Mouse (Mus musculus): ENCODE results near the gene Catsperd. TPM values are rescaled to one million over a fixed set of nuclear protein-coding genes. Genes with fewer than 3 reads are reported as not detected.
A peak's percentile ranks its signal among the peaks of the same experiment; 100 is the strongest.

The Catsperd gene
- polyA plus RNA-seq, 1 experiment, result 1.2 TPM

DNA sequence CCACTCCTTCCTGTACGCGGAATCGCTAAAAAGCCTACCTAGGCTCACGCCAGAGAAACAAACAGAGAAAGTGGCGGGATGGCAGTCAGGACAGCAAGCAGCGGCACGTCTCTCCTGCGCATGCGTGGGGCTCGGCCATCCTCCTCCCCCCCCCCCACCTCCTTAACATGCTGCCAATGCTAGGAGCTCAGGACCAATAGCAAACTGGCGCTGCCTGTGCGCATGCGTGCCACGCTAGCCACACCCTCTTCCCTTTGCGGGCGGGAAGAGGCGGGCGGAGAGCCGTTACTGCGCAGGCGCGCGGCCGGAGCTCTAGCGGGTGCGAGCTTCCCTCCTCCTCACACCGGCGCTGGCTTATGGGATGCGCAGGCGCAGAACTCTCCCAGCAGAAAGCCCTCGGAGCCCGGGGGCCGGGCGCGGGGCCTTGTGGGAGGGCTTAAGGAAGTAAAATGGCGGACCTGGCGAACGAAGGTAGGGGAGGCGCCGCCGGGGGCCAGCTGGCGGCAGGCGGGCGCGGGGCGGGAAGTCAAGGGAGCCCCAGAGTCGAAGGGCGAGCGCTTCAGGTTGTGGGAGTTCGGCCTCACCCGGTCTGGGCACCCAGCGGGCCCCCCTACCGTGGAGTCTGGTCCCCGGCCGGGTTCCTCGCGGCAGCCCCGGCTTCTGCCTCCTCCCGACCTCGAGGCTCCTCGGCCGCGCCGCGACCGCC, 45.2 kb downstream of the Catsperd start, which contains the start of gene Ranbp3:
Ranbp3 (plus strand) TSS at position 354 of the 706 bp plus-strand sequence.
- Histone ChIP-seq H3K4me1 (ENCODE audit: control insufficient read depth, insufficient read depth, low read length) (peaks cover 14% of the 10 kb centered on the region; the same call in 1 of the 2 replicates), H3K27ac (ENCODE audit: insufficient read depth, low read length) (peak within 1 kb of the TSS; percentile 74), H3K4me3 (replicated peaks; ENCODE audit: insufficient read depth, low read depth, low read length) (peak within 1 kb of the TSS; percentile 91), H3K27me3 (ENCODE audit: control insufficient read depth, insufficient read depth, low read length) (no peaks in the 10 kb centered on the region)
- peak; percentile 99 to 100 for DNase-seq
- under 1% methylated on average over 65 of the region's 66 CpGs for WGBS
- TF ChIP-seq POLR2A (IDR thresholded peaks at IDR 0.05; ENCODE audit: borderline replicate concordance, insufficient read depth, low read length) (peak; percentile 98), CTCF (IDR thresholded peaks at IDR 0.05; ENCODE audit: borderline replicate concordance, insufficient read depth, low read depth, low read length) (no peak)

DNA sequence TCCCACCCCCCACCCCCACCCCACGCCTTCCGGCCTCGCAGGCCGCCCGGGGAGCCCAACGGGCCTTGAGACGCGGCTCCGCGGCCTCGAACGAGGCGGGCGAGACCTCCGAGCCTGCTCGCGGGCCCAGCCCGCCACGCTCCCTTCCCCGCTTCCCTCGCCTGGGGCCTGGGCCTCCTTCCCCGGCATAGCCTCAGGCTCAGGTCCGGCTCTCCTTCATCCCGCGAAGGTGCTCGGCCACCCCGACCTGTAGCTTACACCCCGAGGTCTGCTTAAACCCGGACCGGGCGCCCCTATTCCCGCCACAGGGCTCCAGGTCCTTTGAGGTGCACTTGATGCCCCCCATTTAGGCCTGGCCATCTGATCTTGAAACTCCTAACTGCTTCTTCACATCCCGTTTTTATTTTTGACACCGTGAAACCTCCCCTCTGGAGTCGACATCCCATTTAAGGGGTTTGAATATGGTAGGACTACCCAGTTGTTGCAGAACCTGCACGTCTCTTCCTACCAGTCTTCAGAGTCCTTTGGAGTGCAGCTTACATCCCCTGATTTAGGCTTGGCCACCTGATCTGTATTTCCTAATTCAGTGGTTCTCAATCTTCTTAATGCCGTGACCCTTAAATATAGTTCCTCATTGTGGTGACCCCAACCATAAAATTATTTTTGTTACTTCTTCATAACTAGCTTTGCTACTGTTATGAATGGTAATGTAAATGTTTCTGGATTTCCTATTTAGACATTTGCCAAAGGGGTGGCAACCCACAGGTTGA, 45.9 kb downstream of the Catsperd start:
- Histone ChIP-seq H3K27ac (ENCODE audit: insufficient read depth, low read length) (peak overlapping the region; percentile 61; the same call in 1 of the 2 replicates), H3K4me1 (ENCODE audit: control insufficient read depth, insufficient read depth, low read length) (peaks cover 14% of the 10 kb centered on the region; the same call in 1 of the 2 replicates), H3K27me3 (ENCODE audit: control insufficient read depth, insufficient read depth, low read length) (no peaks in the 10 kb centered on the region), H3K4me3 (replicated peaks; ENCODE audit: insufficient read depth, low read depth, low read length) (peak overlapping the region; percentile 91)
- DNase-seq, result peak in 1 of 2 experiments; percentile 40
- WGBS, result under 1% methylated on average over 37 of the region's 37 CpGs
- TF ChIP-seq CTCF (IDR thresholded peaks at IDR 0.05; ENCODE audit: borderline replicate concordance, insufficient read depth, low read depth, low read length), result no peak
- no peak for TF ChIP-seq POLR2A (IDR thresholded peaks at IDR 0.05; ENCODE audit: borderline replicate concordance, insufficient read depth, low read length)

DNA sequence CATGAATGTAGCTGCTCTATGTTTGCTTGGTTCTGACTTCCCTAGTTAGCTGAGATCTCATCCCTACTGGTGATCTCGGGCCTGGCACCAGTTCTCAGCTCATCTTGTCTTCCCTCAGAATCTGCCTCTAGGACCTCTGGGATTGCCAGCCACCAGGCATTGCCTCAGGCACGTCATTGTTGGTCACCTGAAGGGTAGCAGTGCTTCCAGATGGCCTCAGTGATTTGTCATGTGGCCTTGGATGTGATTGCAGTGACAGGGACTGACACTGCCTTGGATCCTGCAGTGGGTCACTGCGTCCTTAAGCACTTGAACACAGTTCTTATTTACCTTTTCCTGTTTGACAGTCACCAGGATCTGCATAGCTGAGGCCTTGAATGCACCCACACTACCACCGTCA, 53.8 kb downstream of the Catsperd start:
- Histone ChIP-seq H3K4me1 (ENCODE audit: control insufficient read depth, insufficient read depth, low read length) (peaks cover 58% of the 10 kb centered on the region), H3K27ac (ENCODE audit: insufficient read depth, low read length) (no peak overlapping the region), H3K27me3 (ENCODE audit: control insufficient read depth, insufficient read depth, low read length) (no peaks in the 10 kb centered on the region), H3K4me3 (replicated peaks; ENCODE audit: insufficient read depth, low read depth, low read length) (no peak overlapping the region)
- 13% methylated on average over 4 of the region's 4 CpGs for WGBS
- no peak for TF ChIP-seq CTCF (IDR thresholded peaks at IDR 0.05; ENCODE audit: borderline replicate concordance, insufficient read depth, low read depth, low read length)
- no peak for TF ChIP-seq POLR2A (IDR thresholded peaks at IDR 0.05; ENCODE audit: borderline replicate concordance, insufficient read depth, low read length)
- peak in 1 of 2 experiments; percentile 54 for DNase-seq

DNA sequence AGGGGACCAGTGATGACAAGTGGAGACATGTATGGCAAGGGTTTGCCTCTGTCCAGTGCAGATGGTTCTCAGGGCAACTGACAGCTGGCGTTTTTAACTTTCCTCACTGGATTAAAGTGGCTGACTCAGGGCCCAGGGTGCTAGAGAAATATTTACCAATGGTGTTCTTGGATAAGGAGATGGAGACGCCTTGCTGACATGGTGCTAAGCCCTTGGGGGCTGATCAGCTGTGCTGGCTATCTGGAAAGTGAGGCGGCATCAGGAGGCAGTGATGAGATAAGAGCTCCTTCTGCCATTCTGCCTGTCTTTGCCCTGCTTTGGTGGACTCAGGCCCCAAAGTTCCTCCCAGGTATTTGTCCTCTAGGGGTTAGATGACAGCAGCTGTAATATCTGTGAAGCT, 54.9 kb downstream of the Catsperd start:
- Histone ChIP-seq H3K27me3 (ENCODE audit: control insufficient read depth, insufficient read depth, low read length) (no peaks in the 10 kb centered on the region), H3K4me1 (ENCODE audit: control insufficient read depth, insufficient read depth, low read length) (peaks cover 59% of the 10 kb centered on the region), H3K27ac (ENCODE audit: insufficient read depth, low read length) (peak overlapping the region; percentile 47; the same call in 1 of the 2 replicates), H3K4me3 (replicated peaks; ENCODE audit: insufficient read depth, low read depth, low read length) (no peak overlapping the region)
- no peak for DNase-seq
- TF ChIP-seq POLR2A (IDR thresholded peaks at IDR 0.05; ENCODE audit: borderline replicate concordance, insufficient read depth, low read length) (no peak), CTCF (IDR thresholded peaks at IDR 0.05; ENCODE audit: borderline replicate concordance, insufficient read depth, low read depth, low read length) (no peak)
- WGBS, result 47% methylated on average over 3 of the region's 3 CpGs

DNA sequence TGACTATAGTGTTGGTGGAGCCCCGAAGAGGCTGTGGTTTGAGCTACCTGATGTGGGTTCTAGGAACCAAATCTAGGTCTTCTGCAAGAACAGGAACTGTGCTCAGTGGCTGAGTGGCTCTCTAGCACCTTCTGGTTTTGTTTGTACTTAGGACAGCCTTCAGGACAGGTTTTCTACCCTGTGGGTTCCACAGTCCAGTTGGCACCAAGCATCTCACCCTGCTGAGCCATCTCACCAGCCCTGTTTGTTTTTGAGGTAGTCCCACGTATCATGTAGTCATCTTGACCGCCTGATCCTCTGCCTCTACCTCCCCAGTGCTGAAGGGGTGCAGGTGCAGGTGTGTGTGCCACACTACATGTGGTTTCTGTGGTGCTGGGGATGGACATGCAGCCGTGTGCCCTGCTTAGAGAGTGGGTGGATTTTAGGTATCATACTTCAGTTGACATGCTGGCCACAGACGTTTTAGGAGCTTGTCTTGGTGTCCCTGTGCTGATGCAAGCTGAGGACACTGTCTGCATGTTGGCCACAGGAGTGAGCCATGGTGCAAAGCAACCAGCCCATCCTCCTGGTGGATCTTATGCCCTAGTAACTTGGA, 55.7 kb downstream of the Catsperd start:
- Histone ChIP-seq H3K27me3 (ENCODE audit: control insufficient read depth, insufficient read depth, low read length) (no peaks in the 10 kb centered on the region), H3K4me3 (replicated peaks; ENCODE audit: insufficient read depth, low read depth, low read length) (no peak overlapping the region), H3K4me1 (ENCODE audit: control insufficient read depth, insufficient read depth, low read length) (peaks cover 59% of the 10 kb centered on the region), H3K27ac (ENCODE audit: insufficient read depth, low read length) (peak overlapping the region; percentile 48; the same call in 1 of the 2 replicates)
- WGBS, result 22% methylated on average over 5 of the region's 5 CpGs
- no peak for TF ChIP-seq POLR2A (IDR thresholded peaks at IDR 0.05; ENCODE audit: borderline replicate concordance, insufficient read depth, low read length)
- no peak for TF ChIP-seq CTCF (IDR thresholded peaks at IDR 0.05; ENCODE audit: borderline replicate concordance, insufficient read depth, low read depth, low read length)
- DNase-seq, result peak in 1 of 2 experiments; percentile 56

DNA sequence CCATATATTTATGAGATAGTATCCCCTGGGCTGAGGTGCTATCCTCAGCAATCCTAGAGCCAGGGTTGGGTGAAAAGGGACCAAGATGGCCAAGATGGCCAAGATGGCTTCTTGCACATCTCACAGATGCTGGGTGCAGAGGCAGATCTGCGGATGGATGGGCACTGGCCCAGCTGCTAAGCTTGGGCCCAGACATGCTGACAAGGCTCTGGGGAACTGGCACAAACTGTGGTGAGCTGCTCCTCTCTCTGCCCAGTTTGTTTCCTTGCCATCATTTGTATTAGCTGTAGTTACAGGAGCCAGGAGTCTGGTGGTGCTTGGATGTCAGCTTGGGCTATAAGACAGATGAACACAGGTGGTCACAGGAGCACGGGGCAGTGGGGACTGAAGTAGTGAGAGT, 56.7 kb downstream of the Catsperd start:
- no peaks in the 10 kb centered on the region for H3K27me3 ChIP-seq (ENCODE audit: control insufficient read depth, insufficient read depth, low read length)
- DNase-seq, result peak in 1 of 2 experiments; percentile 40
- H3K4me3 ChIP-seq (replicated peaks; ENCODE audit: insufficient read depth, low read depth, low read length), result no peak overlapping the region
- WGBS, result 6% methylated on average over 2 of the region's 2 CpGs
- H3K27ac ChIP-seq (ENCODE audit: insufficient read depth, low read length), result peak overlapping the region; percentile 48; the same call in 1 of the 2 replicates
- TF ChIP-seq CTCF (IDR thresholded peaks at IDR 0.05; ENCODE audit: borderline replicate concordance, insufficient read depth, low read depth, low read length) (no peak), POLR2A (IDR thresholded peaks at IDR 0.05; ENCODE audit: borderline replicate concordance, insufficient read depth, low read length) (no peak)
- peaks cover 59% of the 10 kb centered on the region for H3K4me1 ChIP-seq (ENCODE audit: control insufficient read depth, insufficient read depth, low read length)

DNA sequence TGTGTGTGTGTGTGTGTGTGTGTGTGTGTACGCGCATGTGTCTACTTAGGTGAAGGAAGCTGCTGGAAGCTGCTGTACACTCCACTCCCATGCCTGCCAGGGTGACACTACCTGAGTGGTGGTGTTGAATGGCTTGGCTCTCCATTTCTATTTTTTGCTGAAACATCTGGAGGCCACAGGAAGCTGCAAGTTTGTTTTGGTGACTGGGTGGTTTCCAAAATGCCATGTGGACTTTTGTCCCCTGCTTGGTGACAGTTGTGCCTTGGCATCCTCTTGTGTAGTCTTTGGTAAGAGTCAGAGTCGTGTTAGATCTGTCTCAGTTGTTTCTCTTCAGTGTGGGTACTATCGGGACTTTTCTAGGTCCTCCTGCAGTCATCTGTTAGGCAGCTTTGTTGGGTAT, 58.9 kb downstream of the Catsperd start:
- TF ChIP-seq POLR2A (IDR thresholded peaks at IDR 0.05; ENCODE audit: borderline replicate concordance, insufficient read depth, low read length), result no peak
- TF ChIP-seq CTCF (IDR thresholded peaks at IDR 0.05; ENCODE audit: borderline replicate concordance, insufficient read depth, low read depth, low read length), result no peak
- DNase-seq, result no peak
- WGBS, result 38% methylated on average over 4 of the region's 4 CpGs
- Histone ChIP-seq H3K27me3 (ENCODE audit: control insufficient read depth, insufficient read depth, low read length) (no peaks in the 10 kb centered on the region), H3K27ac (ENCODE audit: insufficient read depth, low read length) (no peak overlapping the region), H3K4me1 (ENCODE audit: control insufficient read depth, insufficient read depth, low read length) (peaks cover 54% of the 10 kb centered on the region), H3K4me3 (replicated peaks; ENCODE audit: insufficient read depth, low read depth, low read length) (no peak overlapping the region)

All from cerebellum, adult 2 months (tissue).